Mouse (Mus musculus) megakaryocyte, embryonic 14.5 days (primary cell): ENCODE results near the gene Trim31. TPM values are rescaled to one million over a fixed set of nuclear protein-coding genes. Genes with fewer than 3 reads are reported as not detected.
"Not testable (repeated sequence)": the region's sequence is repeated elsewhere in the genome, so short reads cannot be mapped to it uniquely, and the experiment has no call there.

Experiments used
- H3K27me3 ChIP-seq: replicated peaks from 2 replicates; pipeline ENCODE3; 2012; ENCODE audit warnings: inconsistent platforms
- H3K36me3 ChIP-seq: replicated peaks from 2 replicates; pipeline ENCODE3; 2012; ENCODE audit warnings: low read length, inconsistent platforms, mixed read lengths
- H3K4me1 ChIP-seq: 2 replicates; pipeline ENCODE4 v1.6.1; 2012; ENCODE audit warnings: inconsistent platforms
- H3K4me3 ChIP-seq: replicated peaks from 2 replicates; pipeline ENCODE3; 2012; ENCODE audit warnings: moderate library complexity, mild to moderate bottlenecking, inconsistent platforms
- H3K9me3 ChIP-seq: 2 replicates; pipeline ENCODE4 v1.6.1; 2012; ENCODE audit warnings: inconsistent platforms
- FLI1 ChIP-seq: IDR thresholded peaks from 2 replicates; pipeline ENCODE4 v1.6.1; 2012; ENCODE audit warnings: low read length, inconsistent platforms, mixed read lengths
- GATA1 ChIP-seq: IDR thresholded peaks from 3 replicates; pipeline ENCODE4 v1.6.1; 2012; ENCODE audit warnings: mixed read lengths, low read length, inconsistent platforms, borderline replicate concordance
- polyA plus RNA-seq: library from polyadenylated mRNA; stranded (reverse); fragments of >175 nt; gene quantifications from 2 replicates; pipeline ENCODE4 v1.2.3, GENCODE M21; 2012; ENCODE audit warnings: low replicate concordance; ENCODE audit not compliant: insufficient read depth

The Trim31 gene
- polyA plus RNA-seq, 1 experiment: not detected

GRCm38 (mm10) chr17:36868836-36869235, 29.1 kb upstream of the Trim31 start:
- Histone ChIP-seq H3K4me3 (no peak overlapping the region), H3K27me3 (peaks cover 49% of the 10 kb centered on the region), H3K9me3 (no peaks in the 10 kb centered on the region), H3K4me1 (peaks cover 62% of the 10 kb centered on the region), H3K36me3 (no peaks in the 10 kb centered on the region)
- TF ChIP-seq FLI1: no peak
- no peak for TF ChIP-seq GATA1

- no peaks in the 10 kb centered on the region for H3K9me3 ChIP-seq
- peaks cover 49% of the 10 kb centered on the region for H3K27me3 ChIP-seq
- peak within 1 kb of the TSS; percentile 40 for H3K4me3 ChIP-seq
- H3K4me1 ChIP-seq: peaks cover 58% of the 10 kb centered on the region
- no peaks in the 10 kb centered on the region for H3K36me3 ChIP-seq
- TF ChIP-seq GATA1 (no peak), FLI1 (no peak)
These were observed 28.5 kb upstream of the Trim31 start, which contains the start of gene Trim10 for GRCm38 (mm10) chr17:36869284-36869954. TSS of gene Trim10 (plus strand) at chr17:36869574.

- Histone ChIP-seq H3K9me3 (no peaks in the 10 kb centered on the region), H3K4me3 (no peak overlapping the region), H3K36me3 (no peaks in the 10 kb centered on the region), H3K27me3 (peaks cover 45% of the 10 kb centered on the region), H3K4me1 (peaks cover 55% of the 10 kb centered on the region)
- no peak for TF ChIP-seq GATA1
- TF ChIP-seq FLI1: no peak
These were observed 27.7 kb upstream of the Trim31 start for GRCm38 (mm10) chr17:36869955-36870810.

- Histone ChIP-seq H3K27me3 (peaks cover 51% of the 10 kb centered on the region), H3K4me3 (no peak overlapping the region), H3K9me3 (peaks cover 8% of the 10 kb centered on the region), H3K36me3 (no peaks in the 10 kb centered on the region), H3K4me1 (peaks cover 33% of the 10 kb centered on the region)
- no peak for TF ChIP-seq FLI1
- TF ChIP-seq GATA1: no peak
These were observed 23.3 kb upstream of the Trim31 start for GRCm38 (mm10) chr17:36874636-36875035.

- no peak for TF ChIP-seq GATA1
- TF ChIP-seq FLI1: no peak
- H3K4me1 ChIP-seq: peaks cover 13% of the 10 kb centered on the region
- no peak overlapping the region for H3K4me3 ChIP-seq
These were observed 14.6 kb upstream of the Trim31 start for GRCm38 (mm10) chr17:36883350-36883749.

GRCm38 (mm10) chr17:36885132-36885790, 12.7 kb upstream of the Trim31 start:
- H3K27me3 ChIP-seq: peaks cover 42% of the 10 kb centered on the region

More at GRCm38 (mm10) chr17:36883350-36883749, 14.6 kb upstream of the Trim31 start:
- Histone ChIP-seq H3K36me3 (no peaks in the 10 kb centered on the region), H3K9me3 (peaks cover 7% of the 10 kb centered on the region), H3K27me3 (peaks cover 36% of the 10 kb centered on the region)

GRCm38 (mm10) chr17:36890073-36890903, 7.6 kb upstream of the Trim31 start, which contains the start of gene Trim40:
TSS of gene Trim40 (minus strand) at chr17:36890123.
- no peaks in the 10 kb centered on the region for H3K9me3 ChIP-seq
- no peak within 1 kb of the TSS for H3K4me3 ChIP-seq
- H3K4me1 ChIP-seq: peaks cover 22% of the 10 kb centered on the region
- H3K36me3 ChIP-seq: no peaks in the 10 kb centered on the region
- no peak for TF ChIP-seq GATA1
- TF ChIP-seq FLI1: no peak
- H3K27me3 ChIP-seq: peaks cover 46% of the 10 kb centered on the region

More at GRCm38 (mm10) chr17:36885132-36885790, 12.7 kb upstream of the Trim31 start:
- Histone ChIP-seq H3K36me3 (no peaks in the 10 kb centered on the region), H3K9me3 (no peaks in the 10 kb centered on the region), H3K4me1 (peaks cover 7% of the 10 kb centered on the region), H3K4me3 (no peak overlapping the region)
- TF ChIP-seq GATA1: no peak
- no peak for TF ChIP-seq FLI1

GRCm38 (mm10) chr17:36891496-36891895, 6.4 kb upstream of the Trim31 start:
- H3K4me3 ChIP-seq, H3K36me3 ChIP-seq, H3K9me3 ChIP-seq: not testable (repeated sequence)
- peaks cover 23% of the 10 kb centered on the region for H3K4me1 ChIP-seq
- H3K27me3 ChIP-seq: peaks cover 47% of the 10 kb centered on the region

GRCm38 (mm10) chr17:36892362-36892761, 5.6 kb upstream of the Trim31 start:
- H3K4me3 ChIP-seq: no peak overlapping the region
- H3K36me3 ChIP-seq: no peaks in the 10 kb centered on the region
- no peaks in the 10 kb centered on the region for H3K9me3 ChIP-seq
- peaks cover 48% of the 10 kb centered on the region for H3K27me3 ChIP-seq
- TF ChIP-seq GATA1 (no peak), FLI1 (no peak)
- H3K4me1 ChIP-seq: peaks cover 23% of the 10 kb centered on the region
